Mouse (Mus musculus) kidney, postnatal 36 days (tissue): ENCODE results near the gene Kcnj9.

Source experiments
- DNase-seq, 2 experiments: peaks; one replicate each; pipeline ENCODE4 v3.0.0; 2021 to 2022; ENCODE audit warnings: mixed read lengths in 2 of 2

The Kcnj9 gene

DNA sequence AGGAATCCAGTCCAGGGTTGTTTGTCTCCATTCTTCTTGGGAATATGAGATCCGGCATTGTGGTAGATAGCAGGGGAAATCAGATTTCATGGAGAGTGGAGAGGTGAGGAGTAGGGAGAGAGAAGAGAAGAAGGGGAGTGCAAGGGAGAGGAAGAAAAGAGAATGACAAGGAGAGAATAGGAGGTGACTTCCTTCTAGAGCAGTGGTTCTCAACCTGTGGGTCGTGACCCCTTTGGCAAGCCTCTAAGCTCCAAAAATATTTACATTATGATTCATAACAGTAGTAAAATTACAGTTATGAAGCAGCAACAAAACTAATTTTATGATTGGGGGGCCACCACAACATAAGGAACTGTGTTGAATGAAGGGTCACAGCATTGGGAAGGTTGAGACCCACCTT is 3.8 kb upstream of the Kcnj9 start:
- no peak for DNase-seq

DNA sequence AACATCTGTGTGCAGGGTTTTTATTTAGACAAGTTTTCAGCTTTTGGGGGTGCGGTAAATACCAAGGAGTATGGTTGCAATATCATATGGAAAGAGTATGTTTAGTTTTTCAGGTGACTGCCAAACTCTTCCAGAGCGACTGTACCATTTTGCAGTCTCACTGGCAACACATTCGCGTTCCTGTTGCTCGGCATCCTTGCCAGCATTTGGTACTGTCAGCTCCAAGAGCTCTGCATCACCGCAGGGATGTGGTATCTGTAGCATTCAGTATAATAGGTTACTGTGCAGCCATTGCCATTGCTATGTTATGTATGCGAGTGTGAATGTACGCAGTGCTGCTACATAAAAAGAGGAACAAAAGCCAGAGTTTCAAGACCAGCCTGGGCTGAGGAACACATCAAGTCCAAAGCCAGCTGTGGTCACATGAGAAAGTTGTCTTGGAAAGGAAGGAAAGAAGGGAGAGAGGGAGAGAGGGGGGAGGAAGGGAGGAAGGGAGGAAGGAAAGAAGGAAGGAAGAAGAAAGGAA is 2.4 kb upstream of the Kcnj9 start:
- no peak for DNase-seq

DNA sequence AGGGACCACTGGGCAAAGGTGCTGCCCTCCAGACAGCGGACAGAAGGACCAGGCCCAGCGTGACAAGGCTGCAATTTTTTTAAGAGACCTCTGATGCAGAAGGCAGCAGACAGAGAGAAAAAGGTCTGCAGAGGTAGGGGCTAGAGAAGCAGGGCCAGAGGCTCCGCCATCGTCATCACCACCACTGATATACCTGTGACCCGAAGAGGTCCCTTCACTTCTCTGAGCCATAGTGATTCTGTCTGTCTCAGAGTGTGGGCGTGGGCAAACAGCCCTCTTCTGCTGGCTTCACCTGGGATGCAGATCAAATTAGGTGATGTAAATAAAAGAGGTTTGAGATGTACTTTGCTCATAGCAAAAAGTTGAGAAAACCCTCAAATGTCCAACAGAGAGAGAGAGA is 498 bp upstream of the Kcnj9 start:
- DNase-seq, result no peak

DNA sequence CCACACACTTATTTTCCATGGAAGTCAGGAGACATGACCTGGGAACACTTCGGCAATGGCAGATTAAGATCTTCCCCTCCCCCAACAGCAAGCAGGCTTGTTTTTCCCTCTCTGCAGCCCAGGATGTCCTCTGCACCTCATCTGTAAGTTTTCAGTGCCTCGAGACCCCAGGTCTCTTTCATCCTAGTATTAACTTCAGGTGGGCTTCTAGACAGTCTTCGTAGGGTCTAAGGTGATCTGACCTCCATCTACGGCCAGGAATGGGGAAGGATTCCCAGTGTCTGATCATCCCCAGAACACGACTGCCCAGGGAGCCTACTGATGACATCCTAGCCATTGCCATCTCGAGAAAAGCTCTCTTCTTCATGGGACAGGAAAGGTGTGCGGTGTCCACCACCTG is 657 bp downstream of the Kcnj9 start:
- no peak for DNase-seq

DNA sequence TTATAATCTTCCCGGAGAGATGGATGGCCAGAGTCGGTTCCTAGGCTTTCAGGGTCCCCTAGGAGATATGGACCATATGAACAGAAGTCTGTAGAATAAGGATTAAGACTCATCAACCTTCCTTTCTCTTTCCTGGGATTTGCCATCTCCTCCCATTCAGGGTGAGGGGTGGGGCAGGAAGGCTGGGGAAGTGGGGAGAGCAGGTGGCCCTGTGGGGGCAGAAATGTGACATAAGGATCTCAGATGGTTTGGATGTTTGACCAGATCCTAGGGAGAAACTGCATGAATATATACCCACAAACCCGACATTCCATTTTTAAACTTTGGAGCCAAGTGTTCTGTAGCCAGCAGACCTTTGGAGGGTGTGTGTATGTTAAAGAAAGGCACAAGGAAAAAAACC is 1.1 kb downstream of the Kcnj9 start:
- no peak for DNase-seq

DNA sequence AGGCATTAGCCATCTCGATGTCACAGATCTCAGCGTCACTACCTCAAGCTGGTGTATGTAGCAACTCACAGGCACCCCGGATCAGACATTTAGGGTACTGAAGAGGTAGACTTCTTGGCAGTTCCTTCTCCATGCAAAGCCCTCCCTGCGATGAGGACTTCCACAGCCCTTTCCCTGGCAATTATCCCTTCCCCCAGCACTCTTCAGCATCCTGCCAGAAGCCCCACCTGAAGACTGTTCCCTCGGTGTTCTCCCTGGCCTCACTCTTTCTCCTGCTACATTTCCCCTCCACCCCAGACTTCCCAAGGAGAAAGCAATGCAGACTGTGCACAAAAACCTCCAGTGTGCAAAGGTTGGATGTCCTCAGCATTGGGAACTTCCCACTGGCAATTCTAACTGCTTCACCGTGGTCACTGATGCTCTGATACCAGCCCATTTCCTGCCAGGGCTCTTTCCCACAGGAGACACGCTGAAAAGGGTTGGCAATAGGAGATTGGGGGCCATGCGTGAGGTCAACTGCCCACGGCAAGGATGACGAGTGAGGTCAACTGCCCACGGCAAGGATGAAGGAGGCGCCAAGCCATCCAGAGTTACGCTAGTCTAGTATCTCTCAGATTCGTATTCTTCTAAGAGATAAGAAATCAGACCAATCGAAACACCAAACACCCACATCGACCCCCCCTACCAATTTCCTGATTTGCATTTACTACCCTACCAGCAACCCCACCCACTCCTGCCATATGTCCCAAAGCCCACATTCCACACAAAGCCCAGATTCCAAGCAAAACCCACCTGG is 1.7 kb downstream of the Kcnj9 start:
- DNase-seq, result no peak

DNA sequence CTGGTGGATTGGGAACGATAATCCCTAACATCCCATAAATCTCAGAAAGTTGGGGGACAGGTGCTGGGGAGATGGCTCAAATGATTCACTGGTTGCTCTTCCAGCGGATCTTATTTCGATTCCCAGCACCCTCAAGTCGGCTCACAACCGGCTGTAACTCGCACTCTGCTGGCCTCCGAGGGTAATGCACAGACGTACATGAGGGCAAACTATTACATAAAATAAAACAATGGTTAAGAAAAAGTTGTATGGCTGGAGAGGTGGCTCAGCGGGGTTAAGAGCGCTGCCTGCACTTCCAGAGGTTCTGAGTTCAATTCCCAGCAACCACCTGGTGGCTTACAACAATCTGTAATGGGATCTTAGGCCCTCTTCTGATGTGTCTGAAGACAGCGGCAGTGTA is 2.4 kb downstream of the Kcnj9 start:
- no peak for DNase-seq

DNA sequence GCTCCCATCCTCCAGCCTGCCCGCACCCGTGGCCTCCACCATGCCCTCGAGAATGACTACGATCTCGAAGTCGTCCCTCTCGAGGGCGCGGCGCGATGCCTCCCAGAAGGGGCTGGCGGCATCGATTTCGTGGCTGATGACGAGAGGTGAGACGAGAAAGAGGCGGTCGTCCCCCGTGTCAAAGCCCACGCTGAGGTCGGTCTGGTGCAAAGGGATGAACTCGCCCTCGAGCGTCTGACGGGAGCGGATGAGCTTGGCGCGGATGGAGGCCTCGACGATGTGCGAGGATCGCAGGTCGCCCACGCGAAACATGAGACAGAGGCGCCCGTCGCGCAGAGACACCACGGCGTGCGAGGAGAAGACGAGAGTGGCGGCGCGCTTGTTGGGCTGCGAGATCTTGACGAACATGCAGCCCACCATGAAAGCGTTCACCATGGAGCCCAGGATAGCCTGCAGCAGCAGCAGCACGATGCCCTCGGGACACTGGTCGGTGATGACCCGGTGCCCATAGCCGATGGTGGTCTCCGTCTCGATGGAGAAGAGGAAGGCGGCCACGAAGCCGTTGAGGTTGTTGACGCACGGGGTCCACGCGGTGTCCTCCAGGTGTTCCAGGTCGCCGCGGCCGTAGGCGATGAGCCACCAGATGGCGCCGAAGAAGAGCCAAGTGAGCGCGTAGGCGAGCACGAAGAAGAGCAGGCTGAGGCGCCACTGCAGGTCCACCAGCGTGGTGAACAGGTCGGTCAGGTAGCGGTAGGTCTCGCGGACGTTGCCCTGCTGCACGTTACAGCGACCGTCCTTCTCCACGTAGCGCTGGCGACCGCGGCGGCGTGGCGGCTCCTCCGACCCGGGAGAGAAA is 3.2 kb downstream of the Kcnj9 start:
- peak; percentile 82 to 90 for DNase-seq

DNA sequence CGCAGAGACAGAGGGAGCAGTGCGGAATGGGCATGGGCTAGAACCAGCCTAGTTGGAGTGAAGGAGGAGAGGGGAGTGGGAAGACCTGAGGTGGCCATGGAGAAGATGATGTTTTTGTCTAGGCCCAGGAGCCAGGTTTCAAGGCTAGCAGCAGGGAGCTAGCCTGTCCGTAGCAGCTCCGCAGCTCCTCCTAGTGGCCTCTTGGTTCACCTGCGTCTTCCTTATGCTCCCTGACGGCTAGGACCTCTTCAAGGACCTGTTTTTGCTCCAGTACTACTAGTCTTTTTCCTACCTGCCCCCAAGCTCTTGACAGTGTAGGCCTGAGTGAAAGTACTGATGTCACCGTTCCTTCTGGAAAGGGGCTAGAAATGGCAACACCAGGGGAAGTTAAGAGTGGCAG is 4.4 kb downstream of the Kcnj9 start:
- peak; percentile 77 to 92 for DNase-seq

DNA sequence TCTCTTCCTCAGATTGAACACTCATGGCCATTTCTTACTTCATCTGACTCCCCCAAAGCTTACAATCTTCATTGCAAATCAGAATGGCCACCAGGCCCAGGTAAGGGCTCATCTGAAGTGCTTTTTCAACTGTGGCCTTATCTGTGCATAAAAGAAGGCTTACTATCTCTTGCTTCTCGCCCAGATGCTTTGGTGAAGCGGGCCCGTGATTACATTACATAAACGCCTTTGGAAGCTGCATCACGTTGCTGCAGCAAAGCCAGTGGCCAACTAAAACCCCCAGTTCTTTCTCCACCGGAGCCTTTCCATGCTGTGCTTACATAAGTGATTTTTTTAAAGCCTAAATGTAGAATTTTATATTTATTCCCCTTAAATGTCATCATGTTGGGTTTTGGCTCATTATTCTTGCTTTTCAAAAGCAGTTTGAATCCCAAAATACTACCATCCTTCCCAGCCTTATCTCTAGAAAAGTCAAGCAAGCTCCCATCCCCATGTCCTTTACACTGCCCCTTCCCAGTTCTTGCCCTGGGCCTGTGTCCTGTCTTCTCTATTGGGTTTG is 5.2 kb downstream of the Kcnj9 start:
- no peak for DNase-seq

DNA sequence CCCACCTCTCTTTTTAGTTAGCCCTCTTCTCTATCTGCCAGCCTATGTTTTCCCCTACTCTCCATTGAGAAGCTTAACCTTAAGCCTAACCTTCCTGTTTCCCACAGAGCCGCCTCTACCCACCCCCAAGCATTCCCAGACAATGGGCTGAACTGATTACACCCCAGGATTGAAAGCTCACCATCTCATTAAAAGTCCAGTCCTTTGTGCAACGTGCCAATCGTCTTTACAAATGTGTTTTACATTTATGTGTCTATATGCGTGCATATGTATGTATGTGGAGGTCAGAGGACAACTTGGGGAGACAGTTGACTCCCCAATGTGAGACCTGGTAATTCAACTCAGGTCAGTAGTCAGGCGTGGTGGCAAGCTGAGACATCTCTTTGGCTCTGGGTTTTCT is 5.8 kb downstream of the Kcnj9 start:
- DNase-seq, result no peak

DNA sequence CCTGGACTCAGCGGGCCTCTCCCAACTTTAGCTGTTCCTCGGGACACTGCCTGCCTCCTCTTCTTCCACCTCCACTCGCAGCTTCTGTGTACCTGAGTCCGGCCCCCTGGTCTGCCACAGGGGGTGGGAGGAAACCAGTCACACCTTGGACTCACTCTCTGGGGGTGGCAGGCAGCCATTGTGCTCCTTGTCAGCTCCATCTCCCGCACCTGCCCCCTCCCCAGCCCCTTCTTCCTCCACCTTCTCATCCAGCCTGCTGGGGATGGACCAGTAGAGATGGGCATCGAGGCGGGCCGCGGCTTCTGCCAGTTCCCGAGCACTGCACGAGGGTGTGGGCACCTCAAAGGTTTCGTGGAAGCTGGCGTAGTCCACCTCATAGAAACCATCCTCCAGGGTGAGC is 6.4 kb downstream of the Kcnj9 start:
- no peak for DNase-seq

DNA sequence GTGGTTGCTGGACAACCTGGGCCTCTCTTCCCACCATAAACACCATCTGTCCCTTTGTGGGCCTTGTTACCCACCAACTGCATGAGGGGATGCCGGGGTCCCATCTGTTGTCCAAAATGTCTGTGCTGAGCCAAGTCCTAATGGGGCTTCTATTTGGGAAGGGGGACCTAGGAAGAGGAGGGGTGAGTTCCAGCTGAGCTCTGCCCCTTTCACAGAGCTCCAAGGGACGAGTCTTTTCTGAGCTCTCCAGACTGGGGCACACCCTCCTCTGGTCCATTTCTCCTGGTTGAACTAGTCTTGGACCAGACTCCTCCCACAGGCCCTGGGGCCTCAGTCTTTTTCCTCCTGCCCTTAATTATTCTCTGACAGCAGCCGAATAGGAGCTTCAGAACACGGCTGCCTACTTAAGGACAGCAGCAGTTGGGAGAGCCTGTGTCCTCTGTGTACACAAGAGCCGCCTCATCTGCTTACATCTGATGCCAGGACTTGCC is 9.2 kb downstream of the Kcnj9 start:
- DNase-seq, result no peak

DNA sequence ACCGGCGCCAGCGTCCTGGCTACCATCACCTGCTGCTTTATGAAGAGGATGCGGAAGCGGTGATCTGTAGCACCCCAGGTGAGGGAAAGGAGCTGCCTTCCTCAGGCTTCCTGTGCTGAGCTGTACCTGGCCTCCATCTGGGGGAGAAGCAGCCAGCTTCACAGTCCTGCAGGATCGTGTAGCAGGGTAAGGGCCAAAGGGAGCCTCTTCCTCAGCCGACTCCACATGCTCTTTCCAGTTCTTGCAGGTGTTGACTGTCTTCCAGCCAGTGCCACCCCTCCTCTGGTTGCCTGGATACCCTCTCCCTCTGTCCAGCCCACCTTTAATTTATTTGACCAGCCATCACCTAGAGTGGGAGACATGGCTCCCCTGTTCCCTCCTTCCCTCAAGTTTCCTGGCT is 9.8 kb downstream of the Kcnj9 start:
- DNase-seq, result no peak

DNA sequence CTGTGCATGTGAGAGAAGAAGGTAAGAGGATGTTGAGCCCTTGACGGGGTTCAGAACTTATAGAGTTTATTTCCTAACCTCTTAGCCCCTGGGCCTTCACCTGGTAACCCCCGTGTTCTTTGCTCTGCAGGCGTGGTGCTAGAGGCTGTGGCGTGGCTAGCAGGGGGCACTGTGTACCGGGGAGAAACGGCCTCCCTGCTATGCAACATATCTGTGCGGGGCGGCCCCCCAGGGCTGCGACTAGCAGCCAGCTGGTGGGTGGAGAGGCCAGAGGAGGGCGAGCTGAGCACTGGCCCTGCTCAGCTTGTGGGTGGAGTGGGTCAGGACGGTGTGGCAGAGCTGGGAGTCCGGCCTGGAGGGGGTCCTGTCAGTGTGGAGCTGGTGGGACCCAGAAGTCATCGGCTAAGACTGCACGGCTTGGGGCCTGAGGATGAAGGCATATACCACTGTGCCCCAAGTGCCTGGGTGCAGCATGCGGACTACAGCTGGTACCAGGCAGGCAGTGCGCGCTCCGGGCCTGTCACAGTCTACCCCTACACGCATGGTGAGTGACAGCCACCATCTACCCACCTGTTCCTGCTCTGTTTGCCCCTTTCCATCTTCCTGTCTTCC is 10.6 kb downstream of the Kcnj9 start:
- DNase-seq, result no peak

DNA sequence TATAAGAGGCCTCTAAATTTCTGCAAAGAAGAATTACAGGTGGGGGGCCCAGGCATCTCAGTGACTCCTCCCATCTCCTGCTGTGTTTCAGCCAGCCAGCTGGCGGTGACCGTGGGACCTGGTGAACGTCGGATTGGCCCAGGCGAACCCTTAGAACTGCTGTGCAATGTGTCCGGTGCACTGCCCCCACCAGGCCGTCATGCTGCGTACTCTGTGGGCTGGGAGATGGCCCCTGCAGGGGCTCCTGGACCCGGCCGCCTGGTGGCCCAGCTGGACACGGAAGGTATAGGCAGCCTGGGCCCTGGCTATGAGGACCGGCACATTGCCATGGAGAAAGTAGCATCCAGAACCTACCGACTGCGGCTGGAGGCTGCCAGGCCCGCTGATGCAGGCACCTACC is 11.2 kb downstream of the Kcnj9 start:
- DNase-seq, result no peak

DNA sequence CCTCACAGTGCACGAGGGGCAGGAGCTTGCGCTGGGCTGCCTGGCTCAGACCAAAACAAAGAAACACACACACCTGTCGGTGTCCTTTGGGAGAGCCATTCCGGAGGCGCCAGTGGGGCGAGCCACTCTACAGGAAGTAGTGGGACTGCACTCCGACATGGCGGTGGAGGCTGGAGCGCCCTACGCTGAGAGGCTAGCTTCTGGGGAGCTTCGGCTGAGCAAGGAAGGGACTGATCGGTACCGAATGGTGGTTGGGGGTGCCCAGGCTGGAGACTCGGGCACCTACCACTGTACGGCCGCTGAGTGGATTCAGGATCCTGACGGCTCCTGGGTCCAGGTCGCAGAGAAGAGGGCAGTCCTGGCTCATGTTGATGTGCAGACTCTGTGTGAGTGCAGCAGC is 11.7 kb downstream of the Kcnj9 start:
- no peak for DNase-seq

DNA sequence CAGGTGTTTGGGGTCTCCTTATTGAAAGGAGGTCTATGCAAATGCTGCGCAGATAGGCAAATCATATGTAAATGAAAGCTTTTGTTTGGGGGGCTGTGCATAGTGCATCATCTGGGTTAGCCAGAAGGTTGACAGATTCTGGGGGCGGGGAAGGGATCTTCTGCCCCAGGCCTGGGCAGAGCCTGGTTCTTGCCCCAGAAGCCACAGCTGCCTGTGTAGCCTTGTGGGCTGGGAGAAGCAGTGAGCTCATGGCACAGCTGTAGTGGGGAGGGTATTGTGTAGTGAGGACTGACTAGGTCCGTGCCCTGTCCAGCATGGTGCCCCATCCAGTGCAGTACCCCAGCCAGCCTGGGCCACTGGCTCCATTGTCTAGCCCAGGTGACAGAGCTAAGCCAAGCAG is 14.2 kb downstream of the Kcnj9 start:
- no peak for DNase-seq

DNA sequence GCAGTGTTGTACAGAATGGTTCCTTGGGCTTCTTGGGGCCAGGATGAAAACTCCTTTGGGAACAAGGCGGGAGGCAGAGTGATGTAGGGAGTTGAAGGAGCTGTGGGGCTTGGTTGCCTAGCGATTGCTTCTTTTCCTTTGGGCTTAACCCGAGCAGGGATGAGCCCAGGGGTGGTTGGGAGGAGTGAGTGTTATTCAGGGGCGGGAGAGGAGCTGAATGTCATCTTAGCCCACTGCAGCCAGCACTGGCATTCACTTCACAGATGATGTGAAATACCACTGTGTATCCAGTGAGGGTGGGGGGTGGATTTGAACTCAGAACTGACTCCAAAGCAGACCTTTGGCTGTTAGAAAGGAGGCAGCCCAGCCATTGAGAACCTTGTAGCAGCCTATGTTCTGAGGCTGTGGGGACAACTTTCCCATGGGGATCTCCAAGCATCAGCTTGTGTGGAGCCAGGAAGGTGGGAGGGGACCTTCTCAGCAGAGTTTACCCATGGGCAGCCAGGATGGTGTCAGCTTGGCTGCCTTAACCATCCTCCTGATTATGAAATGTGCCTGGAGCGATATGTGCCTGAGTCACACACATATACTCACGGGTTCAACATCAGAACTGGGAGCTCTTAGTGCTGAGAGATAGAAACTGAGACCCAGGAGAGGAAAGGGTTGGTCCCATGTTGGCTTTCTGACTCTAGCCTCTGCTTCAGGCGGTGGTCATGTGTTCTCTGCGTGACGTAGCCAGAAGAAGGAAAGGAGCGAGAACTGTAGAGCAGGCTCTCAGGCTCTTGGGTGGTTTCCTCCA is 15.3 kb downstream of the Kcnj9 start:
- DNase-seq, result no peak

DNA sequence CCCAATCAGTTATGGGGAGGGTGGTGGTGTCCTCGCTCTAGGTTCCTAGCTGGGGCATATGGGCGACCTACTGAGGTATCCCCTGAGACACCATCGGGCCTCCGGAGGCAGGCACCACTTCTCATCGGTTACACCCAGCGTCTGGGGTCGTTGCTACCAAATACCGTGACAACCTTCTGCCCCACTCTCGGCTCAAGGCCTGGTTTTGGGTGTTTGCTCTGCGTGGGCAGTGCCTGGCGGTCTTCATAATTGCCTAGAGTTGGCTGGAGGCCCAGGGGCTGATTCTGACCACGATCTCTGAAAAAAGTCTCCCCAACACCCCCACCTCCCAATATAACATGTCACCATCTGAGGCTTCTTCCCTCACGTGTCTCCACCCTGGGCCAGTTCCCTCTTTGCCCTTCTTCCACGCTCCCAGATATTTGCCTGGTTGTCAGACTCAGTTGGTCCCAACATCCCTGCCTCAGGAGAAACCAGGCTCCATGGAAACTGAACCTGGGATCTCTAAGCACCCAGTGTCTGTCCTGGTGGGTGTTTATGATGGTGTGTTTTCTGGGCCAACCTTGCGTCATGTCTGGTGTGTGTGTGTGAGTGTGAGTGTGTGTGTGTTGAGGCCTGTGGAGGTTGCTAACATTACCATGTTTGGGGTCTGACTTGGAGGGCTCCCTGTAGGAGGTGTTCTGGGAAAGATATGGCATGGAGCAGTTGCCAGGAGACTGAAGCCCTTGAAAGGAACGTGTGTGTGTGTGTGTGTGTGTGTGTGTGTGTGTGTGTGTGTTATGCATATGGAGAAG is 16.2 kb downstream of the Kcnj9 start:
- no peak for DNase-seq
